Mouse (Mus musculus) mature B cell (primary cell): Measurements from ENCODE around the gene Epn2.

Source experiments
- in situ Hi-C: fragments of 300-500 bp; cut with MboI; formaldehyde crosslinking; loops from 2 replicates; pipeline ENCODE4 v1.14.3; 2019

Gene Epn2

GRCm38 (mm10) chr11:61487936-61488335 lies 91.6 kb downstream of the Epn2 start:
- in situ Hi-C loops = no loop called here

GRCm38 (mm10) chr11:61487401-61487800 lies 92.1 kb downstream of the Epn2 start:
- in situ Hi-C loops = no loop called here

GRCm38 (mm10) chr11:61486458-61487219 lies 92.8 kb downstream of the Epn2 start:
- in situ Hi-C loops = no loop called here

- in situ Hi-C loops = no loop called here
These were observed 93.7 kb downstream of the Epn2 start for GRCm38 (mm10) chr11:61485541-61486457.

GRCm38 (mm10) chr11:61484613-61485540 lies 94.6 kb downstream of the Epn2 start, which contains the start of gene Mfap4:
Mfap4 (plus strand) TSS chr11:61485431.
- in situ Hi-C loops = no loop called here

GRCm38 (mm10) chr11:61484256-61484612 lies 95.3 kb downstream of the Epn2 start:
- in situ Hi-C loops = no loop called here

GRCm38 (mm10) chr11:61483226-61483845 lies 96.2 kb downstream of the Epn2 start:
- in situ Hi-C loops = no loop called here

- in situ Hi-C loops = no loop called here
These were observed 98.0 kb downstream of the Epn2 start for GRCm38 (mm10) chr11:61481239-61482090.

- in situ Hi-C loops = no loop called here
These were observed 100.7 kb downstream of the Epn2 start for GRCm38 (mm10) chr11:61478788-61479187.

GRCm38 (mm10) chr11:61477566-61478508 lies 101.7 kb downstream of the Epn2 start:
- in situ Hi-C loops = no loop called here

GRCm38 (mm10) chr11:61476786-61477382 lies 102.6 kb downstream of the Epn2 start:
- in situ Hi-C loops = no loop called here

GRCm38 (mm10) chr11:61473630-61474029 lies 105.9 kb downstream of the Epn2 start:
- in situ Hi-C loops = no loop called here

- in situ Hi-C loops = no loop called here
These were observed 108.6 kb downstream of the Epn2 start for GRCm38 (mm10) chr11:61470880-61471279.

- in situ Hi-C loops = no loop called here
These were observed 110.1 kb downstream of the Epn2 start for GRCm38 (mm10) chr11:61469317-61469917.

- in situ Hi-C loops = no loop called here
These were observed 111.0 kb downstream of the Epn2 start for GRCm38 (mm10) chr11:61468534-61468933.
